Mouse (Mus musculus) erythroid progenitor cell, adult 5-6 weeks (primary cell): ENCODE measurements around the gene Igf1. TPM values are rescaled to one million over a fixed set of nuclear protein-coding genes. Genes with fewer than 3 reads are reported as not detected.

Source experiments
- total RNA-seq, 2 experiments: library from RNA; stranded (forward) in 1 of 2; stranded (reverse) in 1 of 2; fragments of 150-400 nt in 1 of 2; fragments of 186-747, 209-891 nt in 1 of 2; gene quantifications; 2 replicates each; pipeline versions ENCODE4 v1.2.3 to v1.2.4; 2015 to 2017; ENCODE audit warnings: low replicate concordance in 2 of 2

Igf1 gene
- total RNA-seq, 2 experiments from 2014 or later, result 32.6 to 52.0 TPM

Other genes with a start within 250 kb of the Igf1 start
- not detected in 2 replicates for gene Pmch, start 232.8 kb downstream of the Igf1 start, total RNA-seq (2015; ENCODE audit: low replicate concordance)
- 11.7 TPM in 1 of 2 replicates, not detected in the other for gene Pmch, start 232.8 kb downstream of the Igf1 start, total RNA-seq (2017; ENCODE audit: low replicate concordance)